Mouse (Mus musculus) cerebellum, postnatal 25 days (tissue): ENCODE measurements at regions not wholly inside any gene's neighbourhood (a gene's known extent, or its start where the extent isn't known, plus 50 kb on each side); places are given as distances from the start of the nearest gene placed in this dataset.

Experiments
- DNase-seq, 2 experiments: peaks; one replicate each; pipeline ENCODE4 v3.0.0; 2021; ENCODE audit warnings: mixed read lengths in 2 of 2

DNA sequence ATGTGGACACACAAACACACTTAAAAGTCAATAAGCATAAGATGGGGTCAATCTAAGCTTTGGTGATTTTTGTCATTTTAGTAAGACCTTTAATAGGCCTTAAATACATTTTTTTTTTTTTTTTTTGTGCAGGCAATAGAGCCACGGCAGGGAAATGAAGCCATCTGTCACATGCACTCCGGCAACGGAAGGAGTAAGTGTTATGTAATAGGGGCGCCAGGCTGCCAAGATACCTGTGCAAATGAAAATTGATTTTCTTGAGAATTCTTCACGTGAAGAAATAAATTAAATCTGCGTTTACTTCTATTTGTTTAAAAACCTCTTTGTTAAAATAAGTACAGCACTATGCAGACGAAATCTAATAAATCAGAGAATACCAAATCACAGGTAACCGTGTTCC, 54.6 kb upstream of the Card11 start:
- peak; percentile 68 to 82 for DNase-seq

DNA sequence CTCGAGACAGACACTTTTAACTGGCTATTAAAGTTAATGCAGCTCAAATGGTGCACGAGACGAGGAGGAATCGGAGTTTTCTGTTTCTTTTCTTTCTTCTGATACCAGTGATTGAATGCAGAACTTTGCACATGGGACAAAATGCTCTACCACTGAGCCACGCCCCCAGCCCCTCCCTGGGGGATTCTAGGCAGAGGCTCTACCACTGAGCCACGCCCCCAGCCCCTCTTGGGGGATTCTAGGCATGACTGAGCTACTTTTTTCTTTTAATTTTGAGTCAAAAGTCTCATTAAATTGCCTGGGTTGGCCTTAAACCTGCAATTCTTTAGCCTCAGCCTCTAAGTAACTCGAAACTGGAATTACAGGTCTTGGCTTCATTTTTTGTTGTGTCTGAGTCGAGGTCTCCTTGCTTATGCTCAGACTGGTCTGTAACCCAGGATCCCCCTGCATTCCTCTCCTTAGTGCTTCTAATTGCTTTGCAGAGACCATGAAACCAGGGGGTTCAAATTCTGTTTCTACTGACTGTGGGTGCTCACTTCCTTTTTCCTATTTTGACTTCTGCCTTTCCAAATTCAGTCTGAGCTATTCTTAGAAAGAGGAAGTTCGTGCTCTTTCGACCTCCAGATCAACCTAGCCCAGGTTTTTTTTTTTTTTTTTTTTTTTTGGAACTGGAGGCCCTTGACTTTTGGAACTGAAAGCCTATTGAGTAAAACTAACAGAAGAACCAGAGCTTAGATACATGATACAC, 55.4 kb upstream of the Card11 start:
- no peak for DNase-seq

DNA sequence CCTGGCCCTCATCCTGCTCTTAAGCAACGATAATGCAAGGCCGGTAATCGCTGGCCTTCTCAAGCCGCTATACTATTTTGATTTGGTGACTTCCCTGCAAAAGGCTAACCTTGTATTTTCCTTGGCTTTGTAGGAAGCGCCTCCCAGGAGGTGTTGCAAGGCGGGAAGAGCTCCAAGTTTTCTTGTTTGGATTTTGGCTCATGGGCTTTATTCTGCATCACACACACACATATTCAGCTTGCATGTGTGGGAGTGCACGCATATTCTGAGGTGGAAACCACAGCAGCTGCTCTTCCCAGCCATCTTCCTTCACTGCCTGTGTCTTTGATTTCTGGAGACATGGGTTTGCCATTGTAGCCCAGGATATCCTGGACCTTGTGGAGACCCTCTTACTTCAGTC, 57.8 kb upstream of the Card11 start:
- no peak for DNase-seq

DNA sequence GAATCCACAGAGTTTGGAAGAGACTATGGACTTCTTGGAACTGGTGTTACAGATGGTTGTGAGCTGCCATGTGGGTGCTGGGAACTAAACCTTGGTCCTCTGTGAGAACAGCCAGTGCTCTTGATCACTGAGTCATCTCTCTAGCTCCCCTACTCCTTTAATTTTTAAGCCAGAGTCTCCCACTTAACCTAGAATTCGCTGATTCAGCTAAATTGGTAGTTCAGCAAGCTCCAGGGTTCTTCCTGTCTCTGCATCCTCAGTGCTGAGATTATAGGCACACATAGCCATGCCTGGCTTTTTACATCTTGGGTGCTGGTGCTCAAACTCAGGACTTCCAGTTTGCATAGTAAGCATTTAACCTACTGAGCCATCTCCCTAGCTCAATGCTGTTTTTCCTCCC, 58.5 kb upstream of the Card11 start:
- no peak for DNase-seq

DNA sequence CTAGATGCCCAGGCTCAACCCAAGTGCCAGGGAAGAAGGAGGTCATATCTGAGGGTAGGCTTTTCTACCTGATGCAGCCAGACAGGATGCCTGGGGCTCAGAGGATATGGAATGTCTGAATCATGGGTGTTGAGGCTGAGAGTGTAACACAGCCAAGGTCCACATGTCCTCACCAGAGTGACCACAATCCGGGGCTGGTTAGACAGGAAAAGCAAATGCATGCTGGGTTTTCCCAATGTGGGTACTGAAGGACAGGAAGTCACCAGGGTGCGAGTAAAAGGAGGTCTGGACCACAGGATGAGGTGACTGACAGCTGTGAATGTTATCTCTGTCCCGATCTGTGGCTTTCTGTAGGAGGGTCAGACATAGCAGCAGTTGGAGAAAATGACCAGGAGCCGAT, 61.8 kb upstream of the Card11 start:
- no peak for DNase-seq

DNA sequence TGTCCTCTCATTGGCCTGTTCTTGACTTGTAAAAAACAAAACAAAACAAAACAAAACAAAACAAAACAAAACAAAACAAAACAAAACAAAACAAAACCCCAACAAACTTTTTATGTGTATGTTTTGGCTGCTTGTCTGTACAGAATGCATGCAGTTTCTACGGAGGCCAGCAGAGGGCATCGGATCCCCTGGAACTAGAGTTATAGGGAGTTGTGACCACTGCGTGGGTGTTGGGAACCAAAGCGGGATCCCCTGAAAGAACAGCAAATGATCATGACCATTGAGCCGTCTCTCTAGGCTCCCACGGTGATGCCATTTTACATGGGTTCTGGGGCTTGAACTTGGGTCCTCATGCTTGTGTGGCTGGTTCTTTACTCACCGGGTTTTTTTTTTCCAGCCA, 67.2 kb upstream of the Card11 start:
- DNase-seq = no peak

DNA sequence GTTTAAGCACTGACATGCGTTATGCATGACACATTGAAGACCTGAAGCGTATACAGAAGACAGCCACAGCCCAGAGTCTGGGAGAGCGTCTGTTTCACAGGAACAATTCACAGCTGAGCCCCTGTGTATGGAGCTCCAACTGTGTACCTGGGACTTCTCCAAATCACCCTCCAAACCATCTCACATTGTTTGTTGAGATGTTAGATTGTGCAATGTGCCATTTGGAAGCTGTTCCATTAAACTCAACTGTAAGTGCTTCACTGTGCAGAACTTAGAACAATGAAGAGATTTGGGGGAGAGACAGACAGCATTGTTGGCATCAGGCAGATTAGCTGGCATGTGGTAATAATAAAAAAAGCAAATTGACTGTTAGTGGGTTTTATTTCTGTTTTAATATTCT, 74.1 kb upstream of the Card11 start:
- DNase-seq = no peak

DNA sequence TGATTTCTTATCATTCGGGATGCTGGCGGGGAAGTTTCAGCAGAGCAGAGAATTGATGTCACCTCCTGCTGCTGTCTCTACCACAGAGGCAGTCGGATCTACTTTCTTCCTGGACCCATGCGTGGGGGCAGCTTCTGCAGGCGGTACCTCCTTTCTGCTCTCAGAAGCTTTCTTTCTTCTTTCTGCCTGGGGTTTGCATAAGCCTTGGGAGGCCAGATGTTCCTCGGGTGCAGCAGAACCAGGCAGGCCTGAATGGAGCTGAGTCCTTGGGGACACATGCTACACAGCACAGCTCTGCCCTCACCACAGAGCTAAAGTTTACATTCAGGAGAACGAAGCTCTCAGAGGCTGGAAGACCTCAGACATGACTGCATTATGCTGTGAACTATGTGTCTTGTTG, 75.8 kb upstream of the Card11 start:
- DNase-seq = no peak

DNA sequence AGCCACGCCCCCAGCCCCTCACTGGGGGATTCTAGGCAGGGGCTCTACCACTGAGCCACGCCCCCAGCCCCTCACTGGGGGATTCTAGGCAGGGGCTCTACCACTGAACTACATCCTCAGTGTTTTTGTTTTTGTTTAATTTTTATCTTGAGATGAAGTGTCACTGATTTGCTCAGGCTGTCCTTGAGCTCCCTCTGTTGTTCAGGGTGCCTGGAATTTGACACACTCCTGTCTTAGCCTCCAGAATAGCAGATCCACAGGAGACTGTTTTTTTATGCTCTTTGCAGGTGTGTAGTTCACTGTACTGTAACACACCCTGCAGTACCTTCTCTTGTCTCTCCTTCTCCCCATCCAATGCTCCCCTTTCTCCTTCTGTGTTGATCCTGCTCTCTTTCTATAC, 76.6 kb upstream of the Card11 start:
- peak in 1 of 2 experiments; percentile 9 for DNase-seq

DNA sequence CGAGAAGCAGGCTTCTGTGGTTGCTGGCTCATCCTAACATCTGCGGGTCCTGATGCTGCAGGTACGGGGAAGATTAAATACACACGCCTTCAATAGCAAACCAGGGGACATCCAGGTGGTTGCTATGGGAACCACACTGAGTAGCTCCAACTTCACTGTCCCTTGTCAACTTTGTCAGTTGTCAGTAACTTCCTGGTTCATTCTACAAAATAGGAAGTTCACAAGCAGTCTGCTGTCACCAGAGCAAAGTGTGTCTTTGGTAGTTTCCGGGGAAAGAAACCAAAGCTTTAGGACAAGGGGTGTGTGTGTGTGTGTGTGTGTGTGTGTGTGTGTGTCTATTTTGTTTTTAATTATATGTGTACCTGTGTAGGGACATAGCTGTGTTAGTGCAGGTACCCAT, 80.5 kb upstream of the Card11 start:
- DNase-seq = no peak

DNA sequence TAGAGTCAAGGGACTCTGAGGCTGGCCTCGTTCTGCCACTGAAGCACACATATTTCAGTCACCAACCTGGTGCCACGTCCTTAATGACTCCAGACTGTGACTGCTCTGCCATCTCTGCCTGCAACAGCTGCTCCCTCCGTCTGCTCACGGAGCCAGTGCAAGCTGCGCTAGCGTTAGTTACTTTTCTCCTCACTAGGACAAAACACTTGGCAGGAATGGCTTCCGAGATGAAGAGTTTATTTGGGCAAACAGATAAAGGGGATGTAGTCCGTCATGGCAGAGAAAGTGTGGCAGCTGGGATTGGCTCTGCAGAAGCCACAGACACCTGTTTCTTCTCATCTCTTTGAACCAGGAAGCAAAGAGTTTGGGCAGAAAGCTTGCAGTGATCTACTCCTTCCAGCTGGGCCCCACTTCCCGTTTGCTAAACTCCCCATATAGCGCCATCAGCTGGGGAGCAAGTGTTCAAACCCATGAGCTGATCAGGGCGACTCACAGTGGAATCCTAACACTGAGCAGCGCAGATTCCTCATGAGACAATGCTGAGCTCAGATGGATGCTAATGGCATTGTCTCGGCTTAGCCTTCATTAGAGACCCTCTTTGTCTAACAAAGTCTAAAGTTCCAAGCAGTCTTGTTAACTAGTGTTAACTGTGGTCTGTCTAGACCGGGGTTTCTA, 83.8 kb upstream of the Card11 start:
- DNase-seq = no peak

DNA sequence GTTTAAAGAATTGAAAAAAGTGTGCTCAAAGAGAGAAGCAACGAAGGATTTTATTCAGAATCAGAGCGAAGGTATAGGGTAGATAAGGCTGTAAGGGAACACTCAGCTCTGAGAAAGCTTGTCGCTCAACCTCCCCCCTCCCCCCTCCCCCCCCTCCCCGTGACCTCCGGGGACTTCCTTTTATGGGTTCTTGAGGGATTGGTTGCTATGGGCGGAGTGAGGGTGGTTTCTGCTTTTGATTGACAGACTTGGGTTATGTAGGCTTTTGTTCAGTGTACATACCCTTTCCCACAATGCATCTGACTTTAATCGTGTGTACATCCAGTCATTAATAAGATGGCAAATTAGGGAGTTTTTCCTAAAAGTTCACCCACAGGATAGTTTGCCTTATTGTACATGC, 84.4 kb upstream of the Card11 start:
- DNase-seq = no peak

DNA sequence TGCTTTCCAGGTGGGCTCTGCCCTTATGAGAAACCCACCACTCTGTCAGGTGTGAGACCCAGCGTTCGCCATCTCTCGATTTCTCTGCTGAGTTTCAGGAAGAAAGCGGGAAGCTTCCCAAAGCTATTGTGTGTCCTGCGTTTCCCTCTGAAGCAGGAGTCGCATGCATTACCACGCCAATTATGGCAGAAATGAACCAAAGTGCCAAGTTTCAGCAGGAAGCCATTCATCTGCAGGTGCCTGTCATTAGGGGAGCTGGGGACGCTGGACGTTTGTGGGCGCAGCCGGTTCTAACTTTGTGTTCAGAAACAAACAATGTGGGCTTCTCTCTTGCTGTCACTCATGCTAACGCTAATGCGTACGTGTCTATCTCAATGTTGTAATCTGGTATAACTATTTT, 91.3 kb upstream of the Card11 start:
- DNase-seq = no peak

DNA sequence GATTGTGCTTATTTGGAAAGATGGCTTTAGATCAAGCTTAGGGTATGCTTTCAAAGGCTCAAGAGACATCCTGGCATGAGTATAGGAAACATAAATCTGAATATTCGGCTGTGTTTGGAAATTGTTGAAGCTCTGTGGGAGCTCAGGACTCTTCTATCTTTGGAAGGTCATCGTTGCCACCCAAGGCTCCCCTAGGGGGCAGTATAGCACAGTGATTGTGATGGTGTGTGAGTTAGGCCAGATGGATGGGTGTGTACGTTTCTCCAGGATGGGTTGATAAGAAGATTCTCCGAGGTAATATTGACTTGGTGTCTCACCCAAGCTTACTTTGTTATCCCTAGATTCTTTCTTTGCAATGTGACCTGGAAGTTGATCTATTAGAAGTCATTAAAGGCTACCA, 93.3 kb upstream of the Card11 start:
- peak; percentile 39 to 71 for DNase-seq

DNA sequence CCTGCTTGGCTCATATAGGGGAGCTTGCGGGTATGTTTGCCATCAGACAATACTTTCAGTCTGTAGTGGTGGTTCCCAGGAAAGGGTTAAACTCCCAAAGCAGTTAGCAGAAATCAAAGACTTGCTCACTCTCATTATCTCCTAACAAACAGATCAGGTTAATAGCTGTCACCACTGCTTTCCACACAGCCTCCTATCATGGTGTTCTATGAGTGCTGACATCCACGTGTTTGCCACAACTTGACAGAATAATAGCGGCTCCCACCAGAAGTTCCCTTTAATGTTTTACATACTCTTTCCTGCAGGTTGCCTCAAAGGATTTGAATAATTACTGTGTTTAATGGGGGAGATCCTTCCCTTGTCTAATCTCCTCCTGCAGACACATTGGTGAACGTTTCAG, 97.5 kb upstream of the Card11 start:
- no peak for DNase-seq

DNA sequence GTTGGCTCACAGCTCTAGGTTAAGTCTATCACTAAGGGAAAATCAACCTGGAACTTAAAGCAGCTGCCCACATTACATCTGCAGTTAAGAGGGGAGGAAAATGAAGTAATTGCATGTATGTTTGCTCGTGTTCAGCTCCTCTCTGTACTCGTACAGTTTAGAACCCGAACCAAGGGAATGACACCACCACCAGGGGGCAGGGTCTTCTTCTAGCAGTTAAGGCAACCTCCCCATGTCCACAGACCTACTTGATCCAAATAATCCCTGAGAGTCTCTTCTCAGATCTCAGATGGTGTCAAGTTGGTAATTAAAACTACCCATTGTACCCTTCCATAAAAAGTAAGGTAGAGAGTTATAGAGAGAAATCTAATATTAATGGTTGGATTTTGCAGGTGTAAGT, 111.3 kb upstream of the Card11 start:
- DNase-seq = peak in 1 of 2 experiments; percentile 8

DNA sequence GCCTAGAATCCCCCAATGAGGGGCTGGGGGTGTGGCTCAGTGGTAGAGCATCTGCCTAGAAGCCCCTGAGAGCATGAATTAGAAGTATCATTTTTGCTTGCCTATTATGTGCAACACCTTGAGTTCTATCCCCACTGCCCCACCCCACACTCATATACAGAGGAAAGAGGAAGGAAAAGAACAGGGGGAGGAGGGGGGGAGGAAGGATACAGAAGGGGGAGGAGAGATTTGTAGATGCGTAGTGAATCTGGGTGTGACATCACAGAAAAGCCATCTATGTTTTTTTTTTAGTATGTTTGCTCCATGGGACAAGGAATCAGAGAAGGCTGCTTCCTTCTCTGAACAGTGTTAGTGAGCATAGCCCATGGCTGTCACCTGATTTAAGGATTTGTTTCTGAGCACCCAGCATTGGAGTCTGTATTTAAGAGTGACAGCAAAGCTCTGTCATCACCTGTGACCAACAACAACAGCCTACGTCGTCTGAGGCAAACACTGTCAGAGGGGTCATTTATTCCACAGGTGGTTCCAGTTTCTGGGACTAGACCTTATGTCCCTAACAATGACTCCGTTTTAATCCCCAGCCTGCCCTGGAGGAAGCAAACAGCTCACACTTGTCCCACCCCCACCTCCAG, 115.0 kb upstream of the Card11 start:
- DNase-seq = no peak

DNA sequence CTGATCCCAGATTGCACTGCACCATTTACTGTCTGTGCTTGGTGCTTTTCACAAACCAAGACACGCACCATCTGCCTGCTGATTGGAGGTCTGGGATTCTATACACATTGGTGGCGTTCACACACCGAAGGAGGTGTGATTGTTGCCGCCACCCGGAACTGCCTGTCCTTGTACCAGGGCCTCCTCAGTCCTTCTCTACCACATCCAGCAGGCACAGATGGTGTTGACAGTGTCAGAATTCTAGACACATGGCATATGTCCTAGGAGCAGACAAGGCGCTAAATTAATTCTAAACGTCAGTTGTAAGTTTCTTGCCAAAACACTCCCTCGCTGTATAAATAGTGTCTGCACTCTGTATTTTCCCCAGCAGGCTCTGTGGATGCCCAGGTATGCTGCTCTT, 115.6 kb upstream of the Card11 start:
- peak; percentile 27 to 29 for DNase-seq

DNA sequence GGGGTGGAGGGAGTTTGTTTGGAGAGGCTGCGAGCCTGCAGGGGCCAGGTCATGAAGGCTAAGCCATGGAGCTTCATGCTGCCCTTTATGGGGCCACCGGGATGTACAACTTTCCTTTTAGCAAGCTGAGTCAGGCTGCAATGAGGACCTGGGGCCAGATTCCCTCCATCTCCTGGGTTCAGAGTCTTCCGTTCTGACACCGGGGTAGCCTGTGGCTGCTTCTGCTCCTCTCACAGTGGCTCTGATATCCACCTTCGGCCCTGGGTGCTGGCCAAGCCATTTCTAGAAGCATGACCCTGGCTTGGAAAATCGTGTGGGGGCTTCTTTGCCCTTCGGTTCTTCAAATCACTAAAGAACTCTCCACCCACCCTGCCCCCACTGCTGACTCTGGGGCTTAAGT, 115.4 kb upstream of the Sdk1 start:
- peak in 1 of 2 experiments; percentile 1 for DNase-seq

DNA sequence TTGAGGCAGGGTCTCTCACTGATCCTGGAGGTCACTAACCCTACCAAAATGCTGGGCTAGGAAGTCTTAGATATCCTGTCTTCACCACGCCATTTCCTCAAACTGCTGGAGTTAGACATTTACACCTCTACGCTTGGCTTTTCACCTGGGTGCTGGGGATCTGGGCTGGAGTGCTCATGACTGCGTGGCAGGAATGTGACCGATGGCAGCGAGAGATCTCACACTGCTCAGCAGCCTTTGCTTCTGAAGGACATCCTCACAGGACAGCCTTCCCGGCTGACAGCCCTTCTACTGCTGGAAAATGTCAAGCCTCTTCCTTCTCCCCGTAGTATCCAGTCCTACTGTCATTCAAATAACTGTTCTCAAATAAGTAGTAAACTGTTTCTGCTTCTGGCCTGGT, 114.8 kb upstream of the Sdk1 start:
- DNase-seq = no peak

DNA sequence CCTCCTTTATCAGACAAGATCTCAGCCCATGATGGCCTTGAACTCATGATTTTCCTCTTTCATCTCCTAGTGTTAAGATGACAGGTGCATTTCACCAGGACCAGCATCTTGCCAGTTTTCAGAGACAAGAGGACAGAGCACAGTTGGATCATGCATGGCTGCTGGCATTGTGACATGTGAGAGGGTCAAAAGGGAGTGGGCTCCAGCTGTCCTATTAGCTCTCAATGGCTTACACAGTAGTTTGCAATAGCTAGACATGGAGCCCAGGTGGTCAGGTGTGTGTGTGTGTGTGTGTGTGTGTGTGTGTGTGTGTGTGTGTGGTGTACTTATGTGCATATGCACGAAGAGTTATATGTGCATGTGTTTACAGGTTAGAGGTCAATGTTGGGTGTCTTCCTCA, 110.3 kb upstream of the Sdk1 start:
- peak in 1 of 2 experiments; percentile 0 for DNase-seq

DNA sequence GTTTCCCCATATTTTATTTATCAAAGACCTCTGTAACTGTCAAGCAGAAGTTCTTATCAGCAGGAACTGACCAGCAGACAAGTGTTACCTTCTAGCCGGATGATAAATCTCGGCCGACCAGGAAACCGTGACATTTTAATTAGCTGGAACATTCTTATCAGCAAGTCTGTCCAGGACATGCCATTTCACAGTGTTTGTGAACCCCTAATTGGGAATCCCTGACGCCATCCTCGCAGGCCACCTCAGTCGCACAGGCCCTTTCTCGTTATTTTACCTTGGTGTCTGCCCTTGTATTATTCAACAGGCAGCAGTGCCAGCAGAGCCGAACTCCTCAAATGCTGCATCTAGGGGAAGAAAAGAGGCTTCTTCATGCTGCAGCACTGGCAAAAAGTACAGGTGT, 109.4 kb upstream of the Sdk1 start:
- DNase-seq = no peak

DNA sequence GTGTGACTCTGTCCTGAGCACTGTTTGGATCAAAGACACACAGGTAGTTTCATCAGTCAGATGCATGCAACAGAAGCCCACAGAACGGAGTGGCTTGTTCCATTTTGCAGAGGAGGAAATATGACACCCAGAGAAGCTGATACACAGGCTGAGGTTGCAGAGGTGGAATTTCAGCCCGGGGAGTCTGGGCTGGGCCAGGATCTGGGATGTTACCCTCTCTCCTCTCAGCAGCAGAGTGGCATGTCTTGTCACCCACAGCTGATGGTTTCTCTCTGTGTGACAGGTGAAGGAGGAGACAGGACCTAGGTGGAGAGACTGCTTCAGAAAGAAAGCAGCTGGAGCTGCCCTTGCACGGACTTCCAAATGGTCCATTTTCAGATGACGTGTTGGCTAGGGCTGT, 105.1 kb upstream of the Sdk1 start:
- DNase-seq = no peak

DNA sequence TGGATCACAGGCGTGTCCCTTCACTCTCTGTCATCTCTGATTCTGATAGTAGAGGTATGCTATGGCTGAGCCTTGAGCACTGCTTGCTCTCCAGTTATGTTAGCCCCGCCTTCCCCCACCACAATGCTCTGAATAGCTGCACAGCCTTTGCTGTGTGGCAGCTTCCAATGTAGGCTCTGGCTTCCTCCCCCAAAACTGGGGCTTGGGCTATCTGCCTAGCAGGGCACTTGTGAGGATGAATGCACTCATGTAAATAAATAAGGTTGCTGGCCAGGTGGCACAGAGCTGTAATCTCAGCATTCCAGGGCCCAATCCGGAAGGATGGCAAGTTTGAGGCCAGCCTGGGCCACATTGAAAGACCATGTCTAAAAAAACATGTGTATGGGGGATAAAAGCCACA, 103.6 kb upstream of the Sdk1 start:
- DNase-seq = no peak
